Mouse (Mus musculus) myocyte (in vitro differentiated cells): ENCODE data around the gene Hmgxb4.

Source experiments
- MYOD1 ChIP-seq, 3 experiments: IDR thresholded peaks; one replicate each; pipeline ENCODE4 v1.6.1; 2011; ENCODE audit warnings: control low read depth in 2 of 3, low read depth in 2 of 3, mild to moderate bottlenecking in 2 of 3, moderate library complexity in 1 of 3; ENCODE audit not compliant: insufficient read length in 2 of 3, control insufficient read depth in 1 of 3
- MYOG ChIP-seq, 3 experiments: IDR thresholded peaks; one replicate each; pipeline ENCODE4 v1.6.1; 2011; ENCODE audit warnings: control low read depth in 2 of 3, low read depth in 2 of 3, mild to moderate bottlenecking in 2 of 3; ENCODE audit not compliant: insufficient read length in 2 of 3, control insufficient read depth in 1 of 3, insufficient read depth in 1 of 3
- POLR2A ChIP-seq: IDR thresholded peaks from one replicate; pipeline ENCODE4 v1.6.1; 2011; ENCODE audit warnings: low read depth, mild to moderate bottlenecking, control low read depth, moderate library complexity; ENCODE audit not compliant: insufficient read length
- TCF12 ChIP-seq: IDR thresholded peaks from one replicate; pipeline ENCODE4 v1.6.1; 2011; ENCODE audit warnings: mild to moderate bottlenecking, control low read depth; ENCODE audit not compliant: poor library complexity, insufficient read depth, severe bottlenecking

DNA sequence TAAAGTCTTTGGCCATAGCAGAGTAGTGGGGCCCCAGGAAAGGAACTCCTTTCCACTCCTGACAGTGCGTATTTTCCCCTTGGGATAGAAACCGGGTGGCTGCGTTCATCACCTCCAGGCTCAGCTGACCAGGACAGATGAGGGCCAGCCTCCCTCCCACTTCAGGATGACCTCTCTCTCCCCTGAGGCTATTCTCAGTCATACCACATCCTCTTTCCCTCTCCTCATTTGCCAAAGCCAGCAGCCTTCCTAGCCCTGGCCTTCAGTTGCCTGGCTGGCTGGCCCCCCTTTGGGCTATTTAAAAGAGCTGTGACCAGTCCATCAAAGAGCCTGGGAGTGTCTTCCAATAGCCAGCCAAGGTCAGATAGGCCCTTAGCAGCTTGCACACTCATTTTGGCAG lies 70.1 kb downstream of the Hmgxb4 start:
- TF ChIP-seq POLR2A (no peak), MYOD1 (IDR thresholded peaks at IDR 0.05; ENCODE audit: control insufficient read depth in 1 of 3, insufficient read length in 2 of 3, low read depth in 2 of 3) (no peak), TCF12 (no peak), MYOG (IDR thresholded peaks at IDR 0.05; ENCODE audit: control insufficient read depth in 1 of 3, insufficient read depth in 1 of 3, insufficient read length in 2 of 3, low read depth in 2 of 3) (no peak)
